Mouse (Mus musculus): ENCODE measurements at regions not wholly inside any gene's neighbourhood (a gene's known extent, or its start where the extent isn't known, plus 50 kb on each side); places are given as distances from the start of the nearest gene placed in this dataset.

DNA sequence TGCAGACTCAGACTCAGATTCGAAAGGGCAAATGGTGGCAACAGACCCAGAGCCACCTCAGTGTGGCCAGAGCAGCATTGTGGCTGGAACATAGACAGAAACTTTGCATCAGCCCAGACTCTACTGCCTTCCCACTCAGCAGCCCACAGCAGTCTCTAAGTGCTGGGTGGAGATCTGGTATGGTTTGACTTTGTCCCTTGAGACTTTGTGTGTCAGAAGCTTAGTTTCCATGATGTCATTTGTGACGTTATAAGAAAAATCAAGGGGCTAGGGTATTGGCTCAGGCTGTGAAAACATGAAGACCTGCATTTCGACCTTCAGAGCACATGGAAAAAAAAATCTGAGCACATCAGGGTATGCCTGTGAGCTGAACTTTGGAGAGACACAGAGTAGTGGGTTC, 56.2 kb upstream of the Rbpj start:
- TF ChIP-seq POLR2A (IDR thresholded peaks at IDR 0.05; ENCODE audit: borderline replicate concordance, extremely low read depth, insufficient read depth, insufficient read length, poor library complexity, severe bottlenecking) (no peak), CTCF (IDR thresholded peaks at IDR 0.05; ENCODE audit: borderline replicate concordance, extremely low read depth, insufficient read depth, insufficient read length) (no peak)
- DNase-seq (ENCODE audit: low read depth): no peak

DNA sequence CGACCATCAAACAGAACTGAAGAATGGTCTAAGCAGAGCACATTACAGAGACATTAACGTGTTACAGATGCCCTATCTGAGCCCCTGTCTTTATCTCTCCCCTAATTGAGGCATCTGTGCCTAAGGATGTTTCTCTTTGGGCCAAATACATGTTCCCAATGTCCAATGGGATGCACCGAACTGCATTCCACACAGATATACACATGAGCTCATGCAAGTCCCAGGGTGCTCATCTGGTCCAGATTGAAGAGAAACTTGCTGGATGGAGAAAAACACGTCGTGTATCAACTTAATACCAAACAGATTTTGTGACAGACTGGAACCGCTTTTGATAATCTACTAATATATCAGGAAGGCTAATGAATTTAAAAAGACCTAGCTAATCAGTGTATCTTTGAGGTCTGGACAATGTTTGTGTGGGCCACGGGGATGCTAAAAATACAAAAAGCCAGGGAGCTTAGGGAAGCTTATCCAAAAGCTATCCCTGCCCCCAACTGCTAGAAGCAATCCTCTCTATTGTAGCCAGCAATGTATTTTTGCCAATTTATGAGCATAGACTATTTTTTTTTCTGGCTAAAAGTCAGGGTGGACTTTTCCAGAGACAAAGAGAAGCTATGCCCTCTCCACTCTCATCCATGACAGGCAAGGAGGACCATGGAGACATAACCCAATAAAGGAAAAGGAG, 53.4 kb upstream of the Rbpj start:
- DNase-seq (ENCODE audit: low read depth): no peak
- no peak for TF ChIP-seq CTCF (IDR thresholded peaks at IDR 0.05; ENCODE audit: borderline replicate concordance, extremely low read depth, insufficient read depth, insufficient read length)
- no peak for TF ChIP-seq POLR2A (IDR thresholded peaks at IDR 0.05; ENCODE audit: borderline replicate concordance, extremely low read depth, insufficient read depth, insufficient read length, poor library complexity, severe bottlenecking)

DNA sequence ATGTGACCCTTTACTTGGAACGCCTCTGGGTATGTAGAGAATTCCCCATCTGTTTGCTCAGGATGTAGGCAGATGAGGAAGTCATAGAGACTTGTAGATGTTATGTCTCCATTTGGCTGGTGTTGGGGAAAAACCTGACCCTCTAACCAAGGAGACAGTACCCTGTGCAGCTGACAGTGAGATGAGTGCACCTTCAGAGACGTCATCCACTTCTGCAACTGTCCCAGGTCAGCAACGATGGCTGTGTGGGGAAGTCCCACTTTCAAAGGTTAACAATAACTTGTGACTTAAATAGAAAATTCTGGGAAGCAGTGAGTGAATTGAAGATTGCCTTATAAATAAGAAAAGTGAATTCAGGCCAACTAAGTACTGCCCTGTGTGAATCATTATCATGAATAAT, 52.3 kb upstream of the Rbpj start:
- no peak for DNase-seq (ENCODE audit: low read depth)
- TF ChIP-seq CTCF (IDR thresholded peaks at IDR 0.05; ENCODE audit: borderline replicate concordance, extremely low read depth, insufficient read depth, insufficient read length): no peak
- TF ChIP-seq POLR2A (IDR thresholded peaks at IDR 0.05; ENCODE audit: borderline replicate concordance, extremely low read depth, insufficient read depth, insufficient read length, poor library complexity, severe bottlenecking): no peak

DNA sequence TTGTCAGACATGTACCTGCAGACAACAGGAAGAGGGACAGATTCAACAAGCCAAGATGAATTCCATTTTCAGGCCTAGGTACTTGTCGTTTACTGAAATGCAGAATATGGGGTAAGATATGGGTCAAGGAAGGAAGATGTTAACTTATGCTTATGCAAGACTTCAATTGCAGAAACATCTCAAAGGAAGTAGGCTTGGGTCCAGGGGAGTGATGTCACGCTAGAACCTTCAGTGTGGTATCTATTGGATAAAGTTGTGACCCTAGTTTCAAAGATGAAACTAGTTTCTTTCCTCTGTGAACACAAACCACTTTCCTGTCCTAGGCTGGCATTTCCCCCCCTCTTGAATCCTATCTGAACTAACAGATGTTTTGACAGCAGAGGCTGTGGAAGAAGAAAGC, 50.5 kb upstream of the Rbpj start:
- TF ChIP-seq CTCF (IDR thresholded peaks at IDR 0.05; ENCODE audit: borderline replicate concordance, extremely low read depth, insufficient read depth, insufficient read length): no peak
- TF ChIP-seq POLR2A (IDR thresholded peaks at IDR 0.05; ENCODE audit: borderline replicate concordance, extremely low read depth, insufficient read depth, insufficient read length, poor library complexity, severe bottlenecking): no peak
- no peak for DNase-seq (ENCODE audit: low read depth)
